Mouse (Mus musculus) hindbrain, embryonic 16.5 days (tissue): ENCODE results near the gene Ccna2. TPM values are rescaled to one million over a fixed set of nuclear protein-coding genes. Genes with fewer than 3 reads are reported as not detected.
"Not testable (repeated sequence)": the region's sequence is repeated elsewhere in the genome, so short reads cannot be mapped to it uniquely, and the experiment has no call there.

ENCODE experiments used
- ATAC-seq: fragments of 200-750 bp; cut with Nextera tagmentation; 2 replicates; pipeline ENCODE4 v1.8.0; 2017; ENCODE audit warnings: moderate TSS enrichment, moderate library complexity
- H3K27ac ChIP-seq: fragments of 300-500 bp; sonication (generic); 2 replicates; pipeline ENCODE4 v1.5.1; 2014; ENCODE audit warnings: low read depth, mild to moderate bottlenecking, control low read depth, low read length, moderate library complexity
- H3K27me3 ChIP-seq: fragments of 300-500 bp; sonication (generic); replicated peaks from 2 replicates; pipeline ENCODE4 v1.6.1; 2014; ENCODE audit warnings: low read length; ENCODE audit not compliant: control insufficient read depth, insufficient read depth
- H3K36me3 ChIP-seq: fragments of 300-500 bp; sonication (generic); 2 replicates; pipeline ENCODE4 v1.6.1; 2014; ENCODE audit warnings: mild to moderate bottlenecking, low read length, moderate library complexity, mixed read lengths; ENCODE audit not compliant: control insufficient read depth, insufficient read depth
- H3K4me1 ChIP-seq: fragments of 300-500 bp; sonication (generic); 2 replicates; pipeline ENCODE4 v1.6.1; 2014; ENCODE audit warnings: low read depth, low read length; ENCODE audit not compliant: control insufficient read depth, insufficient read depth
- H3K4me2 ChIP-seq: fragments of 300-500 bp; sonication (generic); 2 replicates; pipeline ENCODE4 v1.6.1; 2014; ENCODE audit warnings: mild to moderate bottlenecking, low read length, control low read depth, moderate library complexity
- H3K4me3 ChIP-seq: fragments of 300-500 bp; sonication (generic); 2 replicates; pipeline ENCODE4 v1.5.1; 2014; ENCODE audit warnings: mild to moderate bottlenecking, low read length, control low read depth, moderate library complexity
- H3K9ac ChIP-seq: fragments of 300-500 bp; sonication (generic); 2 replicates; pipeline ENCODE4 v1.6.1; 2014; ENCODE audit warnings: low read depth, mild to moderate bottlenecking, control low read depth, low read length, moderate library complexity
- H3K9me3 ChIP-seq: fragments of 300-500 bp; sonication (generic); 2 replicates; pipeline ENCODE4 v1.6.1; 2014; ENCODE audit warnings: mild to moderate bottlenecking, low read length, moderate library complexity; ENCODE audit not compliant: control insufficient read depth
- WGBS: fragments of 180-500 bp; shearing (Covaris S2); extraction: QIAGEN DNeasy Blood & Tissue Kit; methylation state at CpG from one replicate; pipeline ENCODE4 v1.1.7; 2014; 5-methylcytosine and 5-hydroxymethylcytosine counted together
- polyA plus RNA-seq: library from polyadenylated mRNA; unstranded; fragments of >200 nt; fragmentation: Nextera tagmentation; extraction: Ambion mirVana; gene quantifications from 2 replicates; pipeline ENCODE4 v1.2.1, GENCODE M21; 2015

Gene Ccna2
- 33.8 and 39.4 TPM in 2 replicates for polyA plus RNA-seq

- peak; percentile 100 for ATAC-seq
- peak within 1 kb of the TSS; percentile 77 for H3K4me3 ChIP-seq
- WGBS = under 1% methylated on average over 60 of the region's 60 CpGs
- H3K4me1 ChIP-seq = peaks cover 6% of the 10 kb centered on the region
- H3K9me3 ChIP-seq = no peaks in the 10 kb centered on the region
- H3K4me2 ChIP-seq = peak within 1 kb of the TSS; percentile 100
- no peaks in the 10 kb centered on the region for H3K27me3 ChIP-seq
- peaks cover 8% of the 10 kb centered on the region for H3K36me3 ChIP-seq
- peak within 1 kb of the TSS; percentile 71 for H3K9ac ChIP-seq
- peak within 1 kb of the TSS; percentile 71 for H3K27ac ChIP-seq
Measured at GRCm38 (mm10) chr3:36571827-36572378, at the start of gene Ccna2. Gene Ccna2, minus strand, starts transcription at chr3:36572150.

GRCm38 (mm10) chr3:36618181-36618580 is 46.2 kb upstream of the Ccna2 start:
- H3K4me3 ChIP-seq = no peak overlapping the region
- H3K27me3 ChIP-seq = no peaks in the 10 kb centered on the region
- no peak for ATAC-seq
- H3K4me2 ChIP-seq = no peak overlapping the region
- H3K9ac ChIP-seq = no peak overlapping the region
- H3K9me3 ChIP-seq = no peaks in the 10 kb centered on the region
- H3K27ac ChIP-seq = no peak overlapping the region
- no peaks in the 10 kb centered on the region for H3K36me3 ChIP-seq
- H3K4me1 ChIP-seq = peaks cover 3% of the 10 kb centered on the region
- WGBS = 82% methylated on average over 7 of the region's 7 CpGs

GRCm38 (mm10) chr3:36613908-36614255 is 41.9 kb upstream of the Ccna2 start:
- H3K4me1 ChIP-seq = peaks cover 7% of the 10 kb centered on the region
- no peaks in the 10 kb centered on the region for H3K9me3 ChIP-seq
- 58% methylated on average over 5 of the region's 5 CpGs for WGBS
- no peaks in the 10 kb centered on the region for H3K27me3 ChIP-seq
- peak overlapping the region; percentile 86 for H3K4me3 ChIP-seq
- no peak overlapping the region for H3K9ac ChIP-seq
- ATAC-seq = no peak
- H3K4me2 ChIP-seq = peak overlapping the region; percentile 73
- no peak overlapping the region for H3K27ac ChIP-seq
- H3K36me3 ChIP-seq = no peaks in the 10 kb centered on the region; the same call in 1 of the 2 replicates

DNA sequence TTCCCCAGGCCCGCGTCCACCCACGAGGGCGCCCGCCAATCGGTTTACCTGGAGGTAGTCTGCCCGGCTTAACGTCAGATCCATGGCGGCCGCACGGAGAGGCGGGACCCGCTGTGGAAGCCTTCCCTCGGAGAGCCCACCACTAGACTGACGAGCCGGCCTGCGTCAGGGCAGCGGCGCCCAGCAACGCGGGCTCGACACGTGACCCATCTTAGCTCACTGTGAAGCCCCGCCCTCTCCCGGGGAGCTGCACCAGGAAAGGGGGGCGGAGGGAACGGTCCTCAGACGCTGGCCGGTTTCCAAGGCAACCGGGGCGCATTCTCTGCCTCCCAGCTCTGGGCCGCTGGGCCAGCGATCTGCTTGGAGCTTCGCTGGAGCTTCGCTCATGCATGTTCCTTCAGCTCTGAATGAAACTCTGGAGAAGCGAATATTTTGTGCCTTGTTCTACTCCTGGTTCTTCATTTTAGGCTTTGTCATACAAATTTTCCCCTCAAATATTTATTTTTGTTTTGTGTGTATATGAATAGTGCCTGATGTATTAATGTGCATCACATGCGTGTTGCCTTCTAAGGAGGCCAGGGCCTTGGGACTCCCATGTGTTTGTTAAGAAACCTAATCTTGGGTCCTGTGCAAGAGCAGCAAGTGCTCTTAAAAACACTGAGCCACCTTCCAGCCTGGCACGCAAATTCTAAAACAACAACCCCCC is 41.4 kb upstream of the Ccna2 start, which contains the start of gene Bbs7:
Gene Bbs7 (minus strand): TSS at position 276 of the 706 bp plus-strand sequence.
- no peaks in the 10 kb centered on the region for H3K27me3 ChIP-seq
- H3K36me3 ChIP-seq = no peaks in the 10 kb centered on the region; the same call in 1 of the 2 replicates
- H3K4me2 ChIP-seq = peak within 1 kb of the TSS; percentile 73
- peaks cover 7% of the 10 kb centered on the region for H3K4me1 ChIP-seq
- 2% methylated on average over 33 of the region's 38 CpGs for WGBS
- peak within 1 kb of the TSS; percentile 84 for H3K27ac ChIP-seq
- no peaks in the 10 kb centered on the region for H3K9me3 ChIP-seq
- peak within 1 kb of the TSS; percentile 95 for H3K9ac ChIP-seq
- H3K4me3 ChIP-seq = peak within 1 kb of the TSS; percentile 86
- peak; percentile 100 for ATAC-seq

DNA sequence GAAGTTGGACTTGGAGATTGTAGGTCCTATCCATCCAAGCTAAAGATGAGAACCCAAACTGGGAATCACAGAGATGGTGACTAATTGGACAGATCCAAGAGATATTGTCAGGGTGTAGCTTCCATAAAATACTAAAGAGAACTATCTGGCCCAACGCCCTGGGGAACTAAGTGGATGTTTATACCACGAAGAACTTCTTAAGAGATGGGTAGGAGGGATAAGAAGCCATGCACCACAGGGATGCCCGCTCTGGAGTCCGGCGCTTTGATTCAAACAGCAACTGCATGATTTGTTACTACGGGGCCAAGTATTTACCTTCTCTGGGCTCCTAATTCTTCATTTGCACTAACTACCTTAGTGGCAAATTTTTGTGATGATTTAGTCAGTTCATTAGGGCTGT is 40.7 kb upstream of the Ccna2 start:
- peaks cover 7% of the 10 kb centered on the region for H3K4me1 ChIP-seq
- no peaks in the 10 kb centered on the region; the same call in 1 of the 2 replicates for H3K36me3 ChIP-seq
- peak overlapping the region; percentile 84 for H3K27ac ChIP-seq
- H3K9me3 ChIP-seq = no peaks in the 10 kb centered on the region
- H3K9ac ChIP-seq = peak overlapping the region; percentile 95
- peak overlapping the region; percentile 86 for H3K4me3 ChIP-seq
- H3K4me2 ChIP-seq = peak overlapping the region; percentile 73
- WGBS = under 1% methylated on average over 6 of the region's 6 CpGs
- ATAC-seq = peak; percentile 48
- no peaks in the 10 kb centered on the region for H3K27me3 ChIP-seq

GRCm38 (mm10) chr3:36605894-36606783 is 34.2 kb upstream of the Ccna2 start:
- Histone ChIP-seq H3K4me3 (no peak overlapping the region), H3K27ac (no peak overlapping the region), H3K4me1 (no peaks in the 10 kb centered on the region), H3K4me2 (no peak overlapping the region), H3K9me3 (no peaks in the 10 kb centered on the region), H3K9ac (no peak overlapping the region), H3K36me3 (peaks cover 2% of the 10 kb centered on the region; the same call in 1 of the 2 replicates), H3K27me3 (no peaks in the 10 kb centered on the region)
- ATAC-seq = no peak
- 84% methylated on average over 7 of the region's 7 CpGs for WGBS

DNA sequence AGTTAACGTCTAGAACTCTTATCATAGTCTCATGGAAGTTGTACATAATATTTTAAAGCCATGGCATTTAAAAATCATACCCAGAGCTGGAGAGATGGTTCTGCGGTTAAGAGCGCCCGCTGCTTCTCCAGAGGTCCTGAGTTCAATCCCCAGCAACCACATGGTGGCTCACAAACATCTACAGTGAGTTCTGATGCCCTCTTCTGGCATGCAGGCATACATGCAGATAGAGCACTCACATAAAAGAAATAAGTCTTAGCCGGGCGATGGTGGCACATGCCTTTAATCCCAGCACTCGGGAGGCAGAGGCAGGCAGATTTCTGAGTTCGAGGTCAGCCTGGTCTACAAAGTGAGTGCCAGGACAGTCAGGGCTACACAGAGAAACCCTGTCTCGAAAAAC is 27.8 kb upstream of the Ccna2 start:
- not testable (repeated sequence) for H3K9ac ChIP-seq, H3K36me3 ChIP-seq, H3K4me3 ChIP-seq, H3K9me3 ChIP-seq, H3K27ac ChIP-seq, H3K27me3 ChIP-seq, ATAC-seq, H3K4me1 ChIP-seq, H3K4me2 ChIP-seq
- 91% methylated on average over 8 of the region's 9 CpGs for WGBS

DNA sequence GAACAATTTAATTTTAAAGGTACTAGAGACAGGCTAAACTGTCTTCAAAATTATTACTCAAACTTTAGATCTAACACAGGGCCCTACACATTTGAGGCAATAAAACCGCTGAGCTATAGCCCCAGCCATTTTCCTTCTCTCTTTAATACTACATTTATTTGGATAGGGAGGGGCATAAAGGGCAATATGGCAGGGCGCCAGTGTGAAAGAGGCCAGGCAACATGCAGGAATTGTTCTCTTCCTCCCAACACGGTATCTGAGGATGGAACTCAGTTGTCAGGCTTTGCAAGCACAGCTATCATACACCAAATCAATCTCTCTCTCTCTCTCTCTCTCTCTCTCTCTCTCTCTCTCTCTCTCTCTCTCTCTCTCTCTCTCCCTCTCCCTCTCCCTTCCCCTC is 26.9 kb upstream of the Ccna2 start:
- Histone ChIP-seq H3K4me1 (no peaks in the 10 kb centered on the region), H3K9ac (no peak overlapping the region), H3K9me3 (no peaks in the 10 kb centered on the region), H3K27ac (no peak overlapping the region), H3K27me3 (no peaks in the 10 kb centered on the region), H3K36me3 (peaks cover 6% of the 10 kb centered on the region), H3K4me2 (no peak overlapping the region), H3K4me3 (no peak overlapping the region)
- 66% methylated on average over 3 of the region's 3 CpGs for WGBS
- ATAC-seq = no peak

- Histone ChIP-seq H3K4me2 (peak overlapping the region; percentile 100), H3K36me3 (peaks cover 12% of the 10 kb centered on the region), H3K4me1 (peaks cover 6% of the 10 kb centered on the region), H3K9me3 (no peaks in the 10 kb centered on the region), H3K4me3 (peak overlapping the region; percentile 77), H3K27ac (no peak overlapping the region), H3K9ac (peak overlapping the region; percentile 65), H3K27me3 (no peaks in the 10 kb centered on the region)
- no peak; the same call in 1 of the 2 replicates for ATAC-seq
- under 1% methylated on average over 40 of the region's 46 CpGs for WGBS
Measured at GRCm38 (mm10) chr3:36571361-36571826, 556 bp downstream of the Ccna2 start.
